Mouse (Mus musculus) brain, adult 10 weeks (tissue): ENCODE results near the gene Olfr1115. TPM values are rescaled to one million over a fixed set of nuclear protein-coding genes. Genes with fewer than 3 reads are reported as not detected.

Source experiments
- polyA plus RNA-seq: library from polyadenylated mRNA; stranded (reverse); fragments of 350-450 nt; fragmentation: Illumina TruSeq; extraction: RNeasy Lipid Tissue Mini Kit (QIAGEN cat#74804); gene quantifications from one replicate; pipeline ENCODE4 v1.2.3, GENCODE M21; 2015; ENCODE audit warnings: low read depth, low replicate concordance

Olfr1115 gene
- polyA plus RNA-seq = not detected

DNA sequence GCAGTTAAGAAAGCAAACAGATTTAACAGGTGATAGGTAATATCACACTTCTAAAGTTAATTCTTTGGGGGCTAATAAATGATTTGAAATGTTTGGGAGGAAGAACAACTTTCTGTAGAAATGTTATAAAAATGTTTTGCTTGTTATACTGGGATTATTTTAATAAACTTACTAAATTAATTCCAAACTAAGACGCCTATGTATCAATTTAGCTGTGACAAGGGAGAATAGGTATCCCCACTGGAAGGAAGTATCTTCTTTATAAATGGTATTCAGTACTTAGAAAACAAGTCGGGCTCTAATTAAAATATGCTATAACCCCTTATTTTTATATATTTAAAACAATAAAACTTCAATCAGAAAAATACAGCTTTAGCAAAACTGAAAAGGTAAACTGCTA is at the start of gene Olfr1115:
TSS of gene Olfr1115 (plus strand) at position 301 of the 400 bp plus-strand sequence.

DNA sequence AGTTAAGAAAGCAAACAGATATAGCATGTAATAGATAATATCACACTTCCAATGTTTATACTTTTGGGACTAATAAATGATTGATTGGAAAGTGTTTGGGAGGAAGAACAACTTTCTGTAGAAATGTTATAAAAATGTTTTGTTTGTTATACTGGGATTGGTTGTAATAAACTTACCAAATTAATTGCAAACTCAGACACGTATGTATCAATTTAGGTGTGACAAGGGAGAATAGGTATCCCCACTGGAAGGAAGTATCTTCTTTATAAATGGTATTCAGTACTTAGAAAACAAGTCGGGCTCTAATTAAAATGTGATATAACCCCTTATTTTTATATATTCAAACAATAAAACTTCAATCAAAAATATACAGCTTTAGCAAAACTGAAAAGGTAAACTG is 39.1 kb upstream of the Olfr1115 start, which contains the start of gene Olfr1113:
TSS of gene Olfr1113 (plus strand) at position 301 of the 400 bp plus-strand sequence.

DNA sequence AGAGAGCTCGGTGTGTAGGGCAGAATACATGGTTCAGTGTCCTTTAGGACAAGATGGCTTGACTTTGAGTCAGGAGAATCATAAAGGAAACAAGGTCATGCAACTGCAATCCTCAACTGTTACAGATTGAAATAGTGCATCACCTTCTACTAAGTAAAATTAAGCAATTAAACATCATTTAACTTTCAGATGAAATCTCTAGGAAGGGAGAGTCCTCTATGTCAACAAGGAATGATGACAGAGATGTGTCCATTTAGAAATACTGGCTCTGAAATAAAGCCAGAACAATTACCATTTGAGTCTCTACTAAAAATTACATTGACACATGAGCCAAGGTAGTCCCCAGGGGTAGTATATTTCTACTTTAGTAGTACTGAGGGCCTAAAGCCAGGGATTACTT is 19.4 kb downstream of the Olfr1115 start, which contains the start of gene Olfr1116:
TSS of gene Olfr1116 (plus strand) at position 301 of the 400 bp plus-strand sequence.

Other genes starting within 250 kb of the Olfr1115 start
- not detected for gene Olfr1102, start 249.6 kb upstream of the Olfr1115 start, polyA plus RNA-seq
- gene Olfr1104, start 220.9 kb upstream of the Olfr1115 start, polyA plus RNA-seq = not detected
- gene Olfr1105, start 211.5 kb upstream of the Olfr1115 start, polyA plus RNA-seq = not detected
- not detected for gene Olfr1106, start 195.7 kb upstream of the Olfr1115 start, polyA plus RNA-seq
- gene Olfr1107, start 172.2 kb upstream of the Olfr1115 start, polyA plus RNA-seq = not detected
- not detected for gene Olfr1109, start 152.0 kb upstream of the Olfr1115 start, polyA plus RNA-seq
- gene Olfr259, start 133.4 kb upstream of the Olfr1115 start, polyA plus RNA-seq = not detected
- gene Olfr1110, start 107.7 kb upstream of the Olfr1115 start, polyA plus RNA-seq = not detected
- not detected for gene Olfr1111, start 95.4 kb upstream of the Olfr1115 start, polyA plus RNA-seq
- not detected for gene Olfr1112, start 60.2 kb upstream of the Olfr1115 start, polyA plus RNA-seq
- gene Olfr1113, start 39.0 kb upstream of the Olfr1115 start, polyA plus RNA-seq = not detected
- not detected for gene Olfr1116, start 19.5 kb downstream of the Olfr1115 start, polyA plus RNA-seq
- gene Olfr1118, start 59.6 kb downstream of the Olfr1115 start, polyA plus RNA-seq = not detected
- not detected for gene Olfr1120, start 106.8 kb downstream of the Olfr1115 start, polyA plus RNA-seq
- gene Olfr1121, start 121.9 kb downstream of the Olfr1115 start, polyA plus RNA-seq = not detected
- gene Olfr1122, start 137.8 kb downstream of the Olfr1115 start, polyA plus RNA-seq = not detected
- gene Olfr1123, start 168.6 kb downstream of the Olfr1115 start, polyA plus RNA-seq = not detected
- gene Olfr1124, start 182.3 kb downstream of the Olfr1115 start, polyA plus RNA-seq = not detected
- not detected for gene Olfr1126, start 205.9 kb downstream of the Olfr1115 start, polyA plus RNA-seq
- gene Pramel7, start 249.1 kb downstream of the Olfr1115 start, polyA plus RNA-seq = not detected